Mouse (Mus musculus) liver, postnatal 0 days (tissue): ENCODE measurements at regions not wholly inside any gene's neighbourhood (a gene's known extent, or its start where the extent isn't known, plus 50 kb on each side); places are given as distances from the start of the nearest gene placed in this dataset.

Source experiments
- CTCF ChIP-seq: sonication (generic); IDR thresholded peaks from 2 replicates; pipeline ENCODE4 v1.5.1; 2016; ENCODE audit warnings: antibody characterized with exemption, low read depth
- EP300 ChIP-seq: IDR thresholded peaks from 2 replicates; pipeline ENCODE4 v1.6.1; 2016; ENCODE audit warnings: antibody characterized with exemption, low read depth, mild to moderate bottlenecking

GRCm38 (mm10) chr13:106432165-106432564 lies 504.6 kb downstream of the Ipo11 start:
- TF ChIP-seq CTCF (no peak), EP300 (no peak)
